Mouse (Mus musculus) cerebellum, postnatal 25 days (tissue): ENCODE results near the gene Olfr1448.
"Not testable (repeated sequence)": the region's sequence is repeated elsewhere in the genome, so short reads cannot be mapped to it uniquely, and the experiment has no call there.

Experiments used
- DNase-seq, 2 experiments: peaks; one replicate each; pipeline ENCODE4 v3.0.0; 2021; ENCODE audit warnings: mixed read lengths in 2 of 2

Olfr1448 gene

DNA sequence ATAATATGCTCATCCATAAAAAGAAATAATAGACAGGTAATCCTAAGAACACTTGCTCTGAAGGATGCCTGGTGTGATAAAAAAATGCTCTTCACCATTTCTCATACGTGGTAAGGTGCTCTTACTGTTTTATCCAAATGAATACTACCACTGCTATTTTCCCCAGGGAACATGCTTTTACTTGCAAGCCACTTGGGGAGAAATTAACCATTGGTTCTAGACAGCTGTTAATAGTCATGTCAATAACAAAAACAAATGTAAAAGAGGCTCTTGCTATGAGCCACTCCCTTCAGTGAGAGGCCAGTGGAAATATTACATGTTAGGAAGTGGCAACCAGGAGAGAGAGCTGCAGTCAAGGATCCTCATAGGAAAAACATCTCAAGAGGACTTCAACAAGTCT lies at the start of gene Olfr1448:
TSS of gene Olfr1448 (minus strand) at position 101 of the 400 bp plus-strand sequence.
- no peak for DNase-seq

DNA sequence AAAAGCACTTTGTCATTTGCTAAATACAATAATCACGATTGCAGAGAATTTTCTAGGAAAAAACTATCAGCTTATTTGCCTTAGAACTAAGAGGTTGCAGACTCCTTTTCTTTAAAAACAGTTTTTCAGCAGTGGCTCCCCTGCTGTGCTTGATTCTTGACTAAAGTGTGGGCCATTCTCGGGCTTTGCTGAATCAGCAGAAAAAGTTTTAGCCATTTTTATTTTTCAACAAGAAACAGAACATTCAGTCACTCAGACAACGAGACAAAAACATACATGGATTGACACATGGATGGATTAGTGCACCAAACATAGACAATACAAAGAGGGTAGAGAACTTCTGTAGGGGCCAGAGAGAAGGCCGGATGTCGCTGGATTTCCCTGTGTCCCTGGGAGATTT lies 45.9 kb upstream of the Olfr1448 start:
- DNase-seq = not testable (repeated sequence)

DNA sequence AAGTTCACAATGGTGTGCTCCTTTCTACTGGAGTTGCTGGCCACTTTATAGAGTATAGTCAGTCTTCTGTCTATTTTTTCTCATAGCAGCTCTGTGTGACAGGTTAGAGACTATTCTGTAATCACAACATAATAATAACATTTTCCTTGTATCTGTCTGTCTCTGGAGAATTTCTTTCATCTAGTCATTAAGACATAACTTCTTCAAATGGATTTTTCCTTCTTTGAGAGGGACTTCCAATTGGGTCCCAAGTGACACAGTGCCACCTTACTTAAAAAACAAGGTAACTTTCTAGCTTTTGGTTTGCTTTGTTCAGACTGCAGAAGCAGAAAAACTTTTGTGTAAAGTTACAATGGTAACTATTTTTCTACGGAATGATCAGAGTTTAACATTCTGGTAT lies 25.7 kb upstream of the Olfr1448 start, which contains the start of gene Olfr1450:
TSS of gene Olfr1450 (plus strand) at position 301 of the 400 bp plus-strand sequence.
- DNase-seq = no peak

DNA sequence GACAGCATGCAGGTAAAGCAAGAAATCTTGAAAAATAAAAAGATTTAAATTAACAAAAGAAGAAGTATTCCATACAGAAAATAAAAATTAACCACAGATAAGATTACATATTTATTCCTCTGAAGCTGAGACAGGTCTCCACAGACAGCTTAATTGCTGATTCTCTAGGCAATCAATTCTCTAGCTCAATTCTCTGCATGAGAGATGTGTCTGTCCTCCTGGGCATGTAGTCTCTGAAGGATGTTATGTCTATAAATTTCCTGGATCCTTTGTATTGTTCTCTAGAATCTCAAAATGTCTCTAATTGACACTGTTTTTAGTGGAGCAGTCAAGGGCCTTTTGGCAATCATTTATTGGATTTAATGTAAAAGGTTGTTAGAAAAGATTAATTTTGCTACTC lies 6.3 kb upstream of the Olfr1448 start, which contains the start of gene Olfr1449:
TSS of gene Olfr1449 (plus strand) at position 301 of the 400 bp plus-strand sequence.
- no peak for DNase-seq

DNA sequence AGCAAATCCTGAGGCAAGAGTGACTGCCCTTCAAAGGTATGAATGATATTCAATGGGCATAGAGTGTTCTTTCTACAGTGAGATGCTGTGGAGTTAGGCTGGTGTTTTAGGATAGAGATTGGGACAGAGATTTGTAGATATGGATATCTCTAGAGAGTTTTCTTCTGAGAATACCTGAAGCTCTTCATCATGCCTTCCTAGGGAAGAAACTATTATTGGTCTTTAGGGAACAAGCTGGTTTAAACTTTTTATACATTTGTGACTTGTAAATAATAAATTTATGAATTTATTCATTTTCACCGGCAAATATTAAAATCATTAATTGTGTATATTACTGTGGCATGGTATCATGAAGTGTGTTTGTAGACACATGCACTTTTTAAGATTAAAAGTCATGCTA lies 20.6 kb downstream of the Olfr1448 start, which contains the start of gene Olfr1447:
TSS of gene Olfr1447 (minus strand) at position 101 of the 400 bp plus-strand sequence.
- DNase-seq = no peak

DNA sequence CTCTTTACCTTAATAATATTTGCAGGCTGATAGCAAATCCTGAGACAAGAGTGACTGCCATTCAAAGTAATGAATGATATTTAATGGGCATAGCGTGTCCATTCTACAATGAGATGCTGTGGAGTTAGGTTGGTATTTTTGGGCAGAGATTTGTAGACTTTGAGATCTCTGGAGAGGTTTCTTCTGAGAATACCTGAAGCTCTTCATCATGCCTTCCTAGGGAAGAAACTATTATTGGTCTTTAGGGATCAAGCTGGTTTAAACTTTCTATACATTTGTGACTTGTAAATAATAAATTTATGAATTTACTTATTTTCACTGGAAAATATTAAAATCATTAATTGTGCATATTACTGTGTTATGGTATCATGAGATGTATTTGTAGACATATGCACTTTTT lies 30.8 kb downstream of the Olfr1448 start, which contains the start of gene Olfr1446:
TSS of gene Olfr1446 (minus strand) at position 101 of the 400 bp plus-strand sequence.
- DNase-seq = no peak

DNA sequence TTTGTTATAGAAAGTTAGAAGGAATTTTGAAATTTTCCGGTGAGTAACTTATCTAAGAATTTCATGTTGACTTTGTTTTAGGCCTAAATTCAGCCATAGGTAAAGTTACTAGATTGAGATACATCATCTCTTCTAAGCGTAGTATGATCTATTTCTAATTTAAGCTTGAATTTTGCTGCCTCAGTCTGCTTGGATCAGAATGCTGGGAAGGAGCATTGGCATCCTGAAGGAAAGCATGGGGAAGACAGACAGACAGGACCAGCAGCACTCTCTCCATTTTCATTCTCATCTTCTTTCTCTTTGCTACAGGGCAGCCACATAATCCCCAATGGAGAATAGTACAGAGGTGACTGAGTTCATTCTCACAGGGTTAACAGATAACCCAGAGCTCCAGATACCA lies 40.7 kb downstream of the Olfr1448 start, which contains the start of gene Olfr1445:
TSS of gene Olfr1445 (plus strand) at position 301 of the 400 bp plus-strand sequence.
- no peak for DNase-seq
